Mouse (Mus musculus) CH12.LX (cell line): Measurements from ENCODE around the gene Gm20708. TPM values are rescaled to one million over a fixed set of nuclear protein-coding genes. Genes with fewer than 3 reads are reported as not detected.

ENCODE experiments used
- DNase-seq: peaks from one replicate; pipeline ENCODE4 v3.0.0-alpha.2; 2013; ENCODE audit errors: extremely low read depth
- H3K27ac ChIP-seq: 2 replicates; pipeline ENCODE4 v1.5.1; 2012; ENCODE audit warnings: low read depth, mild to moderate bottlenecking, control low read depth, moderate library complexity; ENCODE audit not compliant: insufficient read depth
- H3K27me3 ChIP-seq: replicated peaks from 2 replicates; pipeline ENCODE3; 2012; ENCODE audit warnings: inconsistent platforms
- H3K36me3 ChIP-seq, 2 experiments: replicated peaks in 1 of 2; 2 replicates each; pipeline versions ENCODE3 to v1.6.1; 2012; ENCODE audit warnings: inconsistent platforms in 1 of 2, low read length in 1 of 2, mild to moderate bottlenecking in 1 of 2, mixed read lengths in 1 of 2, moderate library complexity in 1 of 2; ENCODE audit not compliant: control insufficient read depth in 1 of 2, insufficient read depth in 1 of 2
- H3K4me1 ChIP-seq, 2 experiments: 2 replicates each; pipeline ENCODE4 v1.6.1; 2012; ENCODE audit warnings: inconsistent platforms in 1 of 2, moderate library complexity in 1 of 2; ENCODE audit not compliant: insufficient read depth in 2 of 2, control insufficient read depth in 1 of 2
- H3K4me2 ChIP-seq: 2 replicates; pipeline ENCODE4 v1.6.1; 2012; ENCODE audit warnings: low read depth, mild to moderate bottlenecking, control low read depth; ENCODE audit not compliant: poor library complexity, insufficient read depth, severe bottlenecking
- H3K4me3 ChIP-seq, 3 experiments: fragments of 150-350 bp in 1 of 3; sonication (generic) in 1 of 3; replicated peaks in 1 of 3; 2 replicates each; pipeline versions ENCODE3 to v1.5.1; 2011 to 2012; ENCODE audit warnings: low read depth in 2 of 3, low read length in 2 of 3, mild to moderate bottlenecking in 2 of 3, moderate library complexity in 2 of 3, control low read depth in 1 of 3, improper control_type of control experiment in 1 of 3, inconsistent platforms in 1 of 3, mixed read lengths in 1 of 3; ENCODE audit not compliant: poor library complexity in 1 of 3
- H3K79me2 ChIP-seq: replicated peaks from 2 replicates; pipeline ENCODE4 v1.6.1; 2012; ENCODE audit warnings: mild to moderate bottlenecking, moderate library complexity; ENCODE audit not compliant: control insufficient read depth, poor library complexity, insufficient read depth, severe bottlenecking; ENCODE audit errors: extremely low read depth
- H3K9ac ChIP-seq: 2 replicates; pipeline ENCODE4 v1.6.1; 2012; ENCODE audit warnings: low read depth, mild to moderate bottlenecking, control low read depth, moderate library complexity; ENCODE audit not compliant: insufficient read depth
- H3K9me3 ChIP-seq: replicated peaks from 2 replicates; pipeline ENCODE3; 2012; ENCODE audit warnings: low read length, inconsistent platforms, mixed read lengths
- E2F4 ChIP-seq: IDR thresholded peaks from 2 replicates; pipeline ENCODE4 v1.6.1; 2011; ENCODE audit warnings: low read depth, low read length, improper control_type of control experiment; ENCODE audit not compliant: insufficient replicate concordance
- EP300 ChIP-seq: IDR thresholded peaks from 2 replicates; pipeline ENCODE4 v1.6.1; 2011; ENCODE audit warnings: low read length, improper control_type of control experiment
- ETS1 ChIP-seq: conservative IDR thresholded peaks from 2 replicates; pipeline ENCODE4 v1.6.1; 2012; ENCODE audit warnings: low read depth, mild to moderate bottlenecking, inconsistent platforms, low read length, improper control_type of control experiment, moderate library complexity
- IRF4 ChIP-seq: IDR thresholded peaks from 2 replicates; pipeline ENCODE4 v1.6.1; 2014; ENCODE audit warnings: low read depth, mild to moderate bottlenecking, inconsistent platforms, low read length, improper control_type of control experiment
- KAT2A ChIP-seq: IDR thresholded peaks from 2 replicates; pipeline ENCODE4 v1.6.1; 2012; ENCODE audit warnings: low read length, improper control_type of control experiment, inconsistent platforms; ENCODE audit not compliant: insufficient replicate concordance
- MAFK ChIP-seq: IDR thresholded peaks from 2 replicates; pipeline ENCODE4 v1.6.1; 2011; ENCODE audit warnings: low read length, improper control_type of control experiment; ENCODE audit not compliant: insufficient replicate concordance
- MEF2A ChIP-seq: IDR thresholded peaks from 2 replicates; pipeline ENCODE4 v1.6.1; 2014; ENCODE audit warnings: low read depth, mild to moderate bottlenecking, inconsistent platforms, low read length, improper control_type of control experiment, borderline replicate concordance
- MYC ChIP-seq: IDR thresholded peaks from 2 replicates; pipeline ENCODE4 v1.6.1; 2011; ENCODE audit warnings: low read depth, mild to moderate bottlenecking, improper control_type of control experiment, low read length
- NRF1 ChIP-seq: IDR thresholded peaks from 2 replicates; pipeline ENCODE4 v1.6.1; 2014; ENCODE audit warnings: low read depth, mild to moderate bottlenecking, inconsistent platforms, low read length, improper control_type of control experiment, moderate library complexity
- POLR2A ChIP-seq: IDR thresholded peaks from 2 replicates; pipeline ENCODE4 v1.6.1; 2011; ENCODE audit warnings: low read depth, mild to moderate bottlenecking, improper control_type of control experiment, low read length
- RCOR1 ChIP-seq: conservative IDR thresholded peaks from 2 replicates; pipeline ENCODE4 v1.6.1; 2012; ENCODE audit warnings: low read depth, mild to moderate bottlenecking, inconsistent platforms, low read length, improper control_type of control experiment
- SIN3A ChIP-seq: IDR thresholded peaks from 2 replicates; pipeline ENCODE4 v1.6.1; 2012; ENCODE audit warnings: low read length, improper control_type of control experiment, inconsistent platforms
- ZC3H11A ChIP-seq: IDR thresholded peaks from 2 replicates; pipeline ENCODE4 v1.6.1; 2012; ENCODE audit warnings: low read depth, mild to moderate bottlenecking, inconsistent platforms, low read length, improper control_type of control experiment
- ZMIZ1 ChIP-seq: IDR thresholded peaks from 2 replicates; pipeline ENCODE4 v1.6.1; 2012; ENCODE audit warnings: low read depth, mild to moderate bottlenecking, inconsistent platforms, low read length, improper control_type of control experiment
- dilution Hi-C: fragments of 300-500 bp; cut with MboI; formaldehyde crosslinking; loops from 2 replicates; pipeline ENCODE4 v1.14.3; 2020; ENCODE audit warnings: low sequenced_read_pairs; ENCODE audit not compliant: extremely low pct_unique_long_range_greater_than_20kb, extremely low pct_ligation_motif_present
- in situ Hi-C: fragments of 300-500 bp; cut with MboI; formaldehyde crosslinking; loops from 3 replicates; pipeline ENCODE4 v1.14.3; 2019; ENCODE audit warnings: low sequenced_read_pairs, low pct_ligation_motif_present, low pct_unique_long_range_greater_than_20kb, mixed read lengths
- polyA plus RNA-seq: library from polyadenylated mRNA; unstranded; fragments of >175 nt; gene quantifications from 2 replicates; pipeline ENCODE4 v1.2.1, GENCODE M21; 2012; ENCODE audit warnings: low read depth; ENCODE audit not compliant: insufficient read length
- total RNA-seq, 2 experiments: library from RNA; depleted of rRNA; stranded (reverse); fragments of 300-350 nt in 1 of 2; fragments of >200 nt in 1 of 2; gene quantifications; 2 replicates each; pipeline ENCODE4 v1.2.3; 2012 to 2014

The Gm20708 gene
- total and polyA plus RNA-seq, 3 experiments, result 0.50 to 1.0 (median 0.80) TPM

DNA sequence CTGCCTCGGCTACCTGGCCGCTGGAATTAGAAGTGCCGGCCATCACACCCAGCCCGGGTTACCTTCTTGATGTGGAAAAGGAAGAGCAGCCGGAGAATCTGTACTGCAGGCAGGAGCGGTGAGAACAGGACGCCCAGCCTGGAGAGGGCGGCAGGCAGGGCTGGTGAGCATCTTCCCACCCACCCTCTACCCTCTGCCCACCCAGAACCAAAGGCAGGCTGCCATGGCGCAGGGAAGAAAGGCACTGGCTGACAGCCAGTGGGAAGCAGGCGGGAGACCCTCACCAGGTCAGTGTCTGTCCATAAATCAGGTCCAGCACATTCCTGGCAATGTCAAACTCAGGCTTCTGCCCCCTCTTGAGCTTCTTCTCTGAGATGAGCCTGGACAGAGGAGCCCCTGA, 39.1 kb upstream of the Gm20708 start:
- no peaks in the 10 kb centered on the region for H3K79me2 ChIP-seq
- H3K9me3 ChIP-seq, result no peaks in the 10 kb centered on the region
- H3K4me2 ChIP-seq, result no peak overlapping the region
- in situ Hi-C loops, result no loop called here
- H3K36me3 ChIP-seq, result peaks cover 66 to 90% of the 10 kb centered on the region in 2 experiments
- H3K27me3 ChIP-seq, result no peaks in the 10 kb centered on the region
- no peak overlapping the region for H3K9ac ChIP-seq
- no peak for TF ChIP-seq NRF1
- no peak for TF ChIP-seq MYC
- no peak for TF ChIP-seq ZMIZ1
- TF ChIP-seq RCOR1, result no peak
- no peak for TF ChIP-seq SIN3A
- TF ChIP-seq KAT2A, result no peak
- TF ChIP-seq ZC3H11A, result no peak
- TF ChIP-seq E2F4, result no peak
- peaks cover 20 to 68% of the 10 kb centered on the region in 2 experiments for H3K4me1 ChIP-seq
- no peak overlapping the region for H3K27ac ChIP-seq
- DNase-seq, result no peak
- no peak overlapping the region for H3K4me3 ChIP-seq
- dilution Hi-C loops, result no loop called here

DNA sequence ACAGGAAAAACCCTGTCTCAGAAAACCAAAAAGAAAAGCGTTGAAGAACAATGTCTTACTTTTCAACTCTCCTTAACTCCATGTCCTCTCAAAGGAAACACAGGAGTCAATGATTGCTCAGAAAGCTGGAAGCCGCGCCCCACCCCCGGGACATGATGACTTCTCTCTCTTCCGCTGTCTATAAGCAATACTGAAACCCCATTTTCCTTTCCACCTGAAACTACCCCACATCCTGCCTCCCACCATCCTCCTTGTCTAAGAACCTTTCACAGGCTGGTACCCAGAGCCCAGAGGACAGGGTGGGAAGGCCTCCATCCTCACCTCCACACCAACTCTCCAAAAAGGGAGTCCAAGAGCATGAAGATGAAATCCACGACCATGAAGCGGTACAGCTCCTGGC, 37.1 kb upstream of the Gm20708 start:
- in situ Hi-C loops (no loop called here), dilution Hi-C loops (no loop called here)
- Histone ChIP-seq H3K79me2 (no peaks in the 10 kb centered on the region), H3K27me3 (no peaks in the 10 kb centered on the region), H3K36me3 (peaks cover 66 to 91% of the 10 kb centered on the region in 2 experiments), H3K4me2 (no peak overlapping the region), H3K9me3 (no peaks in the 10 kb centered on the region), H3K4me1 (peaks cover 20 to 70% of the 10 kb centered on the region in 2 experiments), H3K27ac (no peak overlapping the region), H3K4me3 (no peak overlapping the region), H3K9ac (no peak overlapping the region)
- DNase-seq, result no peak
- TF ChIP-seq IRF4 (0 out of 2 replicates have a peak, but pooled peaks have one; percentile 37), EP300 (peak; percentile 54), POLR2A (no peak)

DNA sequence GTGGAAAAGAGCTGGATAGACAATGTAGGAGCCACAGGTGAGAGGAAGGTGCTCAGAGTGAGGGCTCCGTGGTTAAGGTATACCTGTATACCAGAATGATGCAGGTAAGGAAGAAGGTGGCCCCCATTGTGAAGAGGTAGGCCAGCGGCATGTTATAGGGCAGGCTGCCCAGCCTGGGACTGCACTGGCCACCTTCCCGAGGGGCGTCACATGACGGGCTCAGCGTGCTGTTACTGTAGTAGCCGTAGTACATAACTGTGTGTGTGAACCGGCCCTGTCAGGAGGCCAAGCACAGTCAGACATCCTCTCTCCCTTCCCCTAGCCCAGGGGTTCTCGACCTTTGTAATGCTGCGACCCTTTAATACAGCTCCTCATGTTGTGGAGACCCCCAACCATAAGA, 34.5 kb upstream of the Gm20708 start:
- H3K9me3 ChIP-seq, result no peaks in the 10 kb centered on the region
- H3K4me3 ChIP-seq, result no peak overlapping the region
- in situ Hi-C loops, result no loop called here
- H3K36me3 ChIP-seq, result peaks cover 65 to 85% of the 10 kb centered on the region in 2 experiments
- H3K4me2 ChIP-seq, result no peak overlapping the region
- dilution Hi-C loops, result no loop called here
- no peaks in the 10 kb centered on the region for H3K79me2 ChIP-seq
- TF ChIP-seq MEF2A (no peak), EP300 (no peak), ETS1 (no peak), MAFK (no peak), POLR2A (no peak)
- no peak overlapping the region for H3K9ac ChIP-seq
- H3K27ac ChIP-seq, result no peak overlapping the region
- no peak for DNase-seq
- no peaks in the 10 kb centered on the region for H3K27me3 ChIP-seq
- peaks cover 13 to 64% of the 10 kb centered on the region in 2 experiments for H3K4me1 ChIP-seq
